Comparison of ENCODE assay signal across 23 mouse cellular contexts in genomic region chr13:115131381-115131780, GRCm38 (mm10). TPM values are rescaled to one million over a fixed set of nuclear protein-coding genes. Genes with fewer than 3 reads are reported as not detected.
A peak's percentile ranks its signal among the peaks of the same experiment; 100 is the strongest.
DNase-seq lines count a peak whose midpoint lies in the region; ATAC-seq lines count a peak whose summit lies in the region.
"Had no signal": no experiment of that assay in that cellular context is flagged by ENCODE, and none has a peak within 500 bp of the region (broad histone marks: within the 10 kb centered on the region; RNA-seq: fewer than 3 reads in every experiment).

No protein-coding gene starts in this region.

- peaks cover 4% of the 10 kb centered on the region for H3K4me1 ChIP-seq in heart, embryonic 16.5 days (ENCODE audit: control insufficient read depth, insufficient read depth, low read length)
- peaks cover 9% of the 10 kb centered on the region; the same call in 1 of the 2 replicates for H3K4me1 ChIP-seq in heart, embryonic 10.5 days
- H3K4me1 ChIP-seq: forebrain, embryonic 13.5 days had no signal

- 53% methylated on average over 3 of the region's 3 CpGs for WGBS in heart, embryonic 16.5 days
- WGBS in heart, embryonic 10.5 days: 61% methylated on average over 3 of the region's 3 CpGs

- H3K27me3 ChIP-seq in heart, embryonic 16.5 days (ENCODE audit: control insufficient read depth, insufficient read depth, low read length): no peaks in the 10 kb centered on the region
- H3K27me3 ChIP-seq in heart, embryonic 10.5 days (ENCODE audit: insufficient read depth, poor library complexity, severe bottlenecking): no peaks in the 10 kb centered on the region
- H3K27me3 ChIP-seq: forebrain, embryonic 13.5 days; heart, embryonic 12.5 days had no signal

- no peak overlapping the region for H3K27ac ChIP-seq in heart, embryonic 16.5 days (ENCODE audit: low read length)
- H3K27ac ChIP-seq in heart, embryonic 10.5 days: no peak overlapping the region
- H3K27ac ChIP-seq: forebrain, embryonic 13.5 days had no signal

- H3K36me3 ChIP-seq in heart, embryonic 16.5 days (ENCODE audit: control insufficient read depth, insufficient read depth): no peaks in the 10 kb centered on the region
- no peaks in the 10 kb centered on the region for H3K36me3 ChIP-seq in heart, embryonic 10.5 days
- H3K36me3 ChIP-seq: heart, embryonic 12.5 days had no signal

- no peaks in the 10 kb centered on the region for H3K9me3 ChIP-seq in heart, embryonic 16.5 days (replicated peaks; ENCODE audit: control insufficient read depth, low read length)
- no peaks in the 10 kb centered on the region for H3K9me3 ChIP-seq in heart, embryonic 10.5 days
- H3K9me3 ChIP-seq: forebrain, embryonic 13.5 days; heart, embryonic 12.5 days had no signal

- no peak for DNase-seq in heart, embryonic 10.5 days (ENCODE audit: low spot score)
- peak; percentile 7 for DNase-seq in thymus, postnatal 0 days (ENCODE audit: low spot score)
- DNase-seq in thymus, postnatal 14 days: no peak
- DNase-seq in right cerebral cortex, postnatal 25 days: no peak
- no peak for DNase-seq in layer of hippocampus, adult 8-10 months (ENCODE audit: low spot score in 2 of 2)
- DNase-seq: adrenal gland, postnatal 25 days; cerebellum, adult 8-10 months; cerebellum, postnatal 25 days; gastrocnemius, postnatal 25 days; heart, adult 11 months; heart, postnatal 10 days; kidney, adult 18-20 months; lung, embryonic 14.5 days; lung, postnatal 14 days; midbrain, embryonic 14.5 days had no signal

- H3K9ac ChIP-seq in heart, embryonic 16.5 days (ENCODE audit: low read length): no peak overlapping the region
- H3K9ac ChIP-seq: forebrain, embryonic 13.5 days; heart, embryonic 12.5 days; lung, embryonic 14.5 days had no signal

- no peak overlapping the region for H3K4me2 ChIP-seq in heart, embryonic 16.5 days (ENCODE audit: low read depth, low read length)
- H3K4me2 ChIP-seq: forebrain, embryonic 13.5 days; heart, embryonic 12.5 days; lung, embryonic 14.5 days had no signal

- 0 out of 2 replicates have a peak, but pooled peaks have one; percentile 32 for ATAC-seq in heart, embryonic 16.5 days (replicated peaks; ENCODE audit: extremely low read depth, insufficient read depth, low FRiP score)
- ATAC-seq in megakaryocyte, adult 5-6 weeks (ENCODE audit: poor library complexity, severe bottlenecking): peak; percentile 38; the same call in 1 of the 2 replicates
- ATAC-seq: CD4-positive, CD25-positive, alpha-beta regulatory T cell, adult 4 months; hindbrain, embryonic 16.5 days had no signal

- H3K4me3 ChIP-seq in heart, embryonic 16.5 days (ENCODE audit: low read length): no peak overlapping the region
- no peak overlapping the region for H3K4me3 ChIP-seq in heart, embryonic 10.5 days
- H3K4me3 ChIP-seq: forebrain, embryonic 13.5 days; heart, embryonic 12.5 days had no signal

RNA-seq across cellular contexts. Expression of gene Itga1, which starts 29.6 kb away (rescaled TPM):
- 26.3 and 29.2 TPM in 2 replicates for polyA plus RNA-seq in heart, embryonic 16.5 days (2015; fragmentation: Nextera tagmentation; extraction: Ambion mirVana)
- polyA plus RNA-seq in heart, embryonic 10.5 days (2016; fragmentation: Nextera tagmentation; extraction: Ambion mirVana): 15.8 and 26.1 TPM in 2 replicates
- polyA plus RNA-seq in thymus, postnatal 0 days (2015; fragmentation: Nextera tagmentation; extraction: Ambion mirVana): 2.0 and 2.5 TPM in 2 replicates
- 60.3 and 63.4 TPM in 2 replicates for total RNA-seq in megakaryocyte, adult 5-6 weeks (2015)
- 45.5 and 47.2 TPM in 2 replicates for total RNA-seq in megakaryocyte, adult 5-6 weeks (2017)
- total RNA-seq in layer of hippocampus, adult 8-10 months (2022): 1 to 10 TPM; 4.9 to 6.1 (median 6.0) TPM

RNA-seq across cellular contexts. Expression of gene Gm49395, which starts 29.7 kb away (rescaled TPM):
- 7.6 and 8.4 TPM in 2 replicates for polyA plus RNA-seq in heart, embryonic 16.5 days (2015; fragmentation: Nextera tagmentation; extraction: Ambion mirVana)
- 7.3 and 9.0 TPM in 2 replicates for polyA plus RNA-seq in heart, embryonic 10.5 days (2016; fragmentation: Nextera tagmentation; extraction: Ambion mirVana)
- polyA plus RNA-seq in thymus, postnatal 0 days (2015; fragmentation: Nextera tagmentation; extraction: Ambion mirVana): 2.0 and 2.6 TPM in 2 replicates
- total RNA-seq in megakaryocyte, adult 5-6 weeks (2015): 12.9 and 14.0 TPM in 2 replicates
- total RNA-seq in megakaryocyte, adult 5-6 weeks (2017): 7.0 and 9.2 TPM in 2 replicates
- total RNA-seq in layer of hippocampus, adult 8-10 months (2022): 1 to 10 TPM in 2 of 4 experiments, under 1 TPM in 1, not detected in 1; 0.89 to 3.3 (median 1.8) TPM
- total RNA-seq: monocyte, adult 5-6 weeks had no signal
- polyA plus RNA-seq: testis, adult 2 months had no signal

RNA-seq across cellular contexts. Expression of gene Pelo, which starts 41.4 kb away (rescaled TPM):
- 6.5 and 6.9 TPM in 2 replicates for polyA plus RNA-seq in heart, embryonic 16.5 days (2015; fragmentation: Nextera tagmentation; extraction: Ambion mirVana)
- polyA plus RNA-seq in heart, embryonic 10.5 days (2016; fragmentation: Nextera tagmentation; extraction: Ambion mirVana): 9.1 and 9.5 TPM in 2 replicates
- polyA plus RNA-seq in thymus, postnatal 0 days (2015; fragmentation: Nextera tagmentation; extraction: Ambion mirVana): 6.5 and 7.8 TPM in 2 replicates
- total RNA-seq in megakaryocyte, adult 5-6 weeks (2015): 7.8 and 11.6 TPM in 2 replicates
- 5.7 and 7.0 TPM in 2 replicates for total RNA-seq in megakaryocyte, adult 5-6 weeks (2017)
- total RNA-seq in layer of hippocampus, adult 8-10 months (2022): 10 to 100 TPM; 21.8 to 22.8 (median 22.3) TPM
